Mouse (Mus musculus) limb, embryonic 11.5 days (tissue): Measurements from ENCODE around the gene Cryba4. TPM values are rescaled to one million over a fixed set of nuclear protein-coding genes. Genes with fewer than 3 reads are reported as not detected.

ENCODE experiments used
- ATAC-seq: fragments of 200-750 bp; cut with Nextera tagmentation; 2 replicates; pipeline ENCODE4 v1.8.0; 2017; ENCODE audit warnings: low read depth; ENCODE audit not compliant: insufficient number of reproducible peaks, low FRiP score, low TSS enrichment
- DNase-seq: peaks from one replicate; pipeline ENCODE4 v3.0.0-alpha.2; 2015; ENCODE audit warnings: low spot score
- H3K27ac ChIP-seq: fragments of 300-500 bp; sonication (generic); replicated peaks from 2 replicates; pipeline ENCODE4 v1.5.1; 2014; ENCODE audit warnings: low read depth, mild to moderate bottlenecking, low read length
- H3K27me3 ChIP-seq: fragments of 300-500 bp; sonication (generic); 2 replicates; pipeline ENCODE4 v1.6.1; 2014; ENCODE audit warnings: mild to moderate bottlenecking, low read length, mixed read lengths; ENCODE audit not compliant: control insufficient read depth, insufficient read depth
- H3K36me3 ChIP-seq: fragments of 300-500 bp; sonication (generic); 2 replicates; pipeline ENCODE4 v1.6.1; 2014; ENCODE audit warnings: mild to moderate bottlenecking, low read length, moderate library complexity, mixed read lengths; ENCODE audit not compliant: control insufficient read depth, insufficient read depth
- H3K4me1 ChIP-seq: fragments of 300-500 bp; sonication (generic); 2 replicates; pipeline ENCODE4 v1.6.1; 2014; ENCODE audit warnings: low read length, mixed read lengths; ENCODE audit not compliant: control insufficient read depth, insufficient read depth
- H3K4me2 ChIP-seq: fragments of 300-500 bp; sonication (generic); 2 replicates; pipeline ENCODE4 v1.6.1; 2014; ENCODE audit warnings: low read depth, mild to moderate bottlenecking, moderate library complexity; ENCODE audit not compliant: severe bottlenecking
- H3K4me3 ChIP-seq: fragments of 300-500 bp; sonication (generic); 2 replicates; pipeline ENCODE4 v1.5.1; 2014; ENCODE audit warnings: low read depth, low read length
- H3K9ac ChIP-seq: fragments of 300-500 bp; sonication (generic); 2 replicates; pipeline ENCODE4 v1.6.1; 2014; ENCODE audit warnings: mild to moderate bottlenecking, low read length
- H3K9me3 ChIP-seq: fragments of 300-500 bp; sonication (generic); 2 replicates; pipeline ENCODE4 v1.6.1; 2016; ENCODE audit warnings: low read length; ENCODE audit not compliant: control insufficient read depth
- WGBS: fragments of 180-500 bp; shearing (Covaris S2); extraction: QIAGEN DNeasy Blood & Tissue Kit; methylation state at CpG from one replicate; pipeline ENCODE4 v1.1.7; 2014; 5-methylcytosine and 5-hydroxymethylcytosine counted together
- polyA plus RNA-seq: library from polyadenylated mRNA; unstranded; fragments of >200 nt; fragmentation: Nextera tagmentation; extraction: Ambion mirVana; gene quantifications from 2 replicates; pipeline ENCODE4 v1.2.1, GENCODE M21; 2014

Gene Cryba4
- polyA plus RNA-seq, 1 experiment from 2014 or later, result 0.20 TPM

DNA sequence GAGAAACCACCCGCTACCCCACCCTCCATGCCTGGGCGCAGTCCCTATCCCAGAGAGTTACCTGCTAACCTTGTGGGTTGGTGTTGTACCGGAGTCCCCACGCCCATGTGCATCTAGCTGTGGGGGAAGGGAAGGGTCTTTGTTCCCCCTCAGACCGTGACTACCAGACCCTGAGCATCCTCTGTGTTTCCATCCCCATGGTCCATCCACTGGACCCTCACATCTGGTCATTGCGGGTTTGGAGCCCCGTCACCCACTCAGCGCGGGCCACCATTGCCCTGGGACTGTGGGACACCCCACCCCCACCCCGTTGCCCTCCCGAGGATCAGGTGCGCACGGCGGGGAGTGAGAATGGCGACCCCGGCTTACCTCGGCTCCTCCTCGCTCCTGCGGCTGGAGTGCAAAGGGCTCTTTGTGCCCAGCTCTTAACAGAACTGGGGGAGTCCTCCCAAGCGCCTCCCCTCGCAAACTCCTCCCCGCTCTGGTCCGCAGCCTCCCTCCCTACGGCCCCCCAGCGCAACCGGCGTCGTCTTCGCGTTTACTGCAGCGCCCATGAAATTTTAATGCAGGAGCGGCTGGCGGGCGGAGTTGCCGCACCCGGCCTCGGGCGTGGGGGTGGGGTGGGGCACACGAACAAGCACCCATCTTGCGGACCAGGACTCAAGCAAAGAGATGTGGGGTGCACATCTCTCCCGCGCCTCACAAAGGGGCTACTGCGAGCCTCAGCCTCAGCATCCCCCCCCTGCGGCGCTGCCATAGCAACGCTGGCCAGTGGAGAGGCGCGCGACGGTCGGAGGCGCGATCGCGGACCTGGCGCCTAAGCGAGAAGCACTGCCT is 23.9 kb downstream of the Cryba4 start:
- Histone ChIP-seq H3K9me3 (no peaks in the 10 kb centered on the region), H3K4me1 (peaks cover 13% of the 10 kb centered on the region), H3K4me2 (peak overlapping the region; percentile 74), H3K9ac (peak overlapping the region; percentile 58), H3K27me3 (peaks cover 41% of the 10 kb centered on the region), H3K27ac (no peak overlapping the region), H3K4me3 (peak overlapping the region; percentile 33), H3K36me3 (no peaks in the 10 kb centered on the region)
- DNase-seq (peak; percentile 68), ATAC-seq (peak; percentile 58)
- WGBS, result under 1% methylated on average over 56 of the region's 57 CpGs

DNA sequence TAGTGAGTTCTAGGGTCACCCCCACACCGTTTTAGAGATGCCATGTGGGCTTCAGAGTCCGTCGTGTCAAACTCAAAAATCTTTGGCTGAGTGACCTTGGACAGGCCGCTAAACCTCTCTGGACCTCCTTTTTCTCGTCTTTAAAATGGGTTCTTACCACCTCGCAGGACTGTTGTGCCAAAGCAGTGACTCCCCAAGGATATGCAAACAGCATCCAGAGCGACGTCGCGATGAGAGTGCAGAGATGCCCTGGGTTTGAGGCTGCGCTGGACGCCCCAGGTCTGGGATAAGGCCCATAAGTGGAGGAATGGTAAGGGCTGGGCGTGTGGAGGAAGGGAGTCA is 24.4 kb downstream of the Cryba4 start:
- peak; percentile 51 for DNase-seq
- Histone ChIP-seq H3K9ac (peak overlapping the region; percentile 58; the same call in 1 of the 2 replicates), H3K4me1 (peaks cover 13% of the 10 kb centered on the region)

DNA sequence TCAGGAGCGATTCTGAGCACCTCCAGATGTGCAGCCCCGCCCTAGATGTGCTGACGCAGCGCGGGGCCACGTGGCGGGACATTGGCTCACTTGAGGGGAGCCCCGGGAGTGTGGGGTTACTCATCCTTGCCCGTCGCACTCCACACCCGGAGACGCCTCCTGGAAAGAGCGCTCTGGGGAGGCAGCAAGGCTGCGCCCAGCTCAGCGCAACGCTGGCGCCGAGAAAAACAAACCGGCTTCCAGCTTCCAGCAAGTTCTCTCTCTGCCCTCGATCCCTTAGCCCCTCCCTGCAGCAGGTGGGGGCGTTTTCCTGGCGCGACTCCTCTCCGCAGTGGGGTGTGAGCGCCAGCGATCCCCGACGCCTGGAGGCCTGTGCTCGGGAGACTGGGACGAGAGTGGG is 25.0 kb downstream of the Cryba4 start:
- DNase-seq, result peak; percentile 51
- H3K27ac ChIP-seq, result no peak overlapping the region
- ATAC-seq, result no peak

More for the DNA sequence above, 24.4 kb downstream of the Cryba4 start:
- H3K4me3 ChIP-seq, result peak overlapping the region; percentile 33
- 4% methylated on average over 13 of the region's 13 CpGs for WGBS
- peaks cover 41% of the 10 kb centered on the region for H3K27me3 ChIP-seq
- no peaks in the 10 kb centered on the region for H3K9me3 ChIP-seq
- H3K27ac ChIP-seq, result no peak overlapping the region
- peak; percentile 31; the same call in 1 of the 2 replicates for ATAC-seq
- H3K36me3 ChIP-seq, result no peaks in the 10 kb centered on the region
- peak overlapping the region; percentile 74 for H3K4me2 ChIP-seq

DNA sequence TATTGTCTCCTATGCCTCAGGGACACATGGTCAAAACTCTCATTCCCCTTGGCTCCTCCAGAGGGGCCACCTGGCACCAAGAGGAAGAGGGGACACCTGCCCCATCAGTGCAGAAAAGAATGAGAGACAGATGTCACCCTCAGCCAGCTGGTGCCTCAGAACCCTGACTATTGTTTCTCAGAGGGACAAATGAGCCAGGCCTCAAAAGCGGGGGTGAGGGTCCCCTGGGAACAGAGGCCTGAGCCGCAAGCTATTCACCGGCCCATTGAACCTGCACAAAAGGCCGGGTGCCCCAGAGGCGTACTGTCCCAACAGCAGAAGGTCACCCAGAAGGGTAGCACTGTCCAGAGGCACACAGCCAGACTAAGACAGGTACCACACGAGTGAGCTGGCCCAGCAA is 26.7 kb downstream of the Cryba4 start:
- peaks cover 41% of the 10 kb centered on the region for H3K27me3 ChIP-seq
- no peak overlapping the region for H3K27ac ChIP-seq
- H3K36me3 ChIP-seq, result no peaks in the 10 kb centered on the region
- WGBS, result 78% methylated on average over 6 of the region's 6 CpGs
- H3K4me1 ChIP-seq, result peaks cover 13% of the 10 kb centered on the region
- no peak overlapping the region for H3K9ac ChIP-seq
- no peak overlapping the region for H3K4me3 ChIP-seq
- no peak for DNase-seq
- no peak overlapping the region for H3K4me2 ChIP-seq
- ATAC-seq, result no peak
- no peaks in the 10 kb centered on the region for H3K9me3 ChIP-seq

More for the DNA sequence above, 25.0 kb downstream of the Cryba4 start:
- Histone ChIP-seq H3K4me3 (peak overlapping the region; percentile 25), H3K27me3 (peaks cover 41% of the 10 kb centered on the region), H3K9me3 (no peaks in the 10 kb centered on the region), H3K4me2 (peak overlapping the region; percentile 49), H3K4me1 (peaks cover 13% of the 10 kb centered on the region), H3K36me3 (no peaks in the 10 kb centered on the region), H3K9ac (no peak overlapping the region)
- 2% methylated on average over 30 of the region's 30 CpGs for WGBS

DNA sequence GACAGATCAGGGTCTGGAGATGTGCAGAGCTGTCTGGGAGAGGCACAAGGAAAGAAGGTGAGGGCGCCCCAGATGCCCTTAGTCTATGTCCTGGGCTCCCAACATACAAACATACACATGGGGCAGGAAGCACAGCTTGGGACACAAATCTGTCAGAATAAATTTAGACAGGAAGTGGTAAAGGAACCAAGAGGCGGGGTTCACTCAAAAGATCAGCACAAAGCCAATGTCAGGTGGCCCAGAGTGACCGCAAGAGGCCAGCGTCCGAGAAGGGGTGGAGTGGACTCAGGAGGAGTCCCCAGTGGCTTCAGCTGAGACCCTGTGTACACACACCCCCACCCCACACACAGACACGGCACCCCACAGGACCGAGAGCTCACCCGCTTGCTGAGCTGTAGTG is 32.1 kb downstream of the Cryba4 start:
- no peaks in the 10 kb centered on the region for H3K9me3 ChIP-seq
- ATAC-seq (no peak), DNase-seq (no peak)
- no peak overlapping the region for H3K27ac ChIP-seq
- WGBS, result 85% methylated on average over 8 of the region's 8 CpGs
- no peaks in the 10 kb centered on the region for H3K27me3 ChIP-seq
- H3K36me3 ChIP-seq, result no peaks in the 10 kb centered on the region
- H3K4me2 ChIP-seq, result no peak overlapping the region
- H3K4me1 ChIP-seq, result peaks cover 7% of the 10 kb centered on the region; the same call in 1 of the 2 replicates
- H3K4me3 ChIP-seq, result no peak overlapping the region
- H3K9ac ChIP-seq, result no peak overlapping the region

DNA sequence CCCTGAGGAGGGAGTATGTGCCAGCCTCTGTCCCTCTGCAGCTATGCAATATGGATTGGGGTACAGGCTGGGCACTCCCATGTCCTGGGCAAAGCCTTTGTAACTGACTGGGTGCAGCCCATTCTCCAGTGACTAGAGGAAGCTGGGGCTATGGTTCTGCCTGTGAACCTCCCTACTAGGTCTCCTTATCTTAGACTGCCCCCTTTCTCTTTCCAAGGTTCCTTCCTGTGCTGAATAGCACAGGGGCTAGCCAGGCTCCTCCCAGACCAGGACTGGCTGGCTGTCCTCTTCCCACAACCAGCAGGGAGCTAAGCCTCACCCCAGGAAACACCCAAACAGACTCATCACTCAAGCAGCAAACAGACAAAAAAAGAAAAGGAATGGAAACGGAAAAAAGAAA is 32.9 kb downstream of the Cryba4 start:
- no peak for DNase-seq
- 17% methylated on average over 1 of the region's 1 CpGs for WGBS
- Histone ChIP-seq H3K4me2 (no peak overlapping the region), H3K4me3 (no peak overlapping the region), H3K27me3 (no peaks in the 10 kb centered on the region), H3K9me3 (no peaks in the 10 kb centered on the region), H3K27ac (no peak overlapping the region), H3K4me1 (peaks cover 7% of the 10 kb centered on the region; the same call in 1 of the 2 replicates), H3K36me3 (no peaks in the 10 kb centered on the region), H3K9ac (no peak overlapping the region)
- ATAC-seq, result no peak; the same call in 1 of the 2 replicates

DNA sequence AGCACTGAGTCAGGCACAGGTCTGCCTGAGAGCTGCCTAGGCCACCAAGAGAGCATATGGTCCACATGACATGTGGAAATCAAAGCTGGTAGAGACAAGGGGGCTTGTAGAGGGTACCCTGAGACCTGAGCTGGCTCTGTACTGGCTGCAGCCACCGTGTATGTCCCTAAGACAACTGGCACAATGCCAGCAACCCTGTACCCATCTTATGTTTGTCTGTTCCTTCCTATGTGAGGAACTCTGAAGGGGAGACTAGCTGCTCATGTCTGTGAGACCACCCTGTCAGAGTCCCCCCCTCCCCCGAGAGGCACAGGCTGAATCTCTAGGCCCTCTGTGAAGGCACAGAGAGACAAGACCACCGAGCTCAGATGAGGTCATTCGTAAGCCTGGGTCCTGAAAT is 33.6 kb downstream of the Cryba4 start:
- Histone ChIP-seq H3K4me2 (no peak overlapping the region), H3K36me3 (no peaks in the 10 kb centered on the region), H3K9ac (no peak overlapping the region; the same call in 1 of the 2 replicates), H3K27ac (no peak overlapping the region), H3K4me3 (no peak overlapping the region), H3K27me3 (no peaks in the 10 kb centered on the region), H3K4me1 (peaks cover 7% of the 10 kb centered on the region; the same call in 1 of the 2 replicates), H3K9me3 (no peaks in the 10 kb centered on the region)
- ATAC-seq (no peak), DNase-seq (no peak)
- WGBS, result 74% methylated on average over 4 of the region's 4 CpGs

DNA sequence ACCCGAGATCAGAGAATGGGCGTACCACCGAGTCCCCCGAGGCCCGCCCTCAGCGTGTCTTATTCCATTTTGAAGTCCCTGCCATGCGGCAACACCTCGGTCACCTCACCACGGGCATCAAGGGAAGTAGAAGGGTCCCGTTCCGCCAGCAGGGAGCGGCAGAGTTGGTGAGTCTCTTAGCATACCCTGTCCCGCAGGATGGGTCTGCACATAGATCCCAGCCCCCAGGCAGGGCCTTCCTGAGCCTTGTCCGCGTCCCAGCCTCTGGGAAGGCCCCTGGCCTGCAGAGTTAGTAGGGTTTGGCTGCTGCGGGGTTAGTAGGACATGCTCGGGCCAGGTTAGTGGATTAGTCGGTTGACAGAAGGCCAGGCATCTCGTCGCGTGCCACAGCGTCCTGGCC is 35.3 kb downstream of the Cryba4 start:
- Histone ChIP-seq H3K9ac (no peak overlapping the region), H3K27me3 (no peaks in the 10 kb centered on the region), H3K4me2 (no peak overlapping the region), H3K36me3 (no peaks in the 10 kb centered on the region), H3K4me3 (no peak overlapping the region), H3K27ac (no peak overlapping the region), H3K9me3 (no peaks in the 10 kb centered on the region), H3K4me1 (peaks cover 7% of the 10 kb centered on the region; the same call in 1 of the 2 replicates)
- no peak for ATAC-seq
- 57% methylated on average over 22 of the region's 22 CpGs for WGBS
- no peak for DNase-seq
